Mouse (Mus musculus) myocyte (in vitro differentiated cells): ENCODE results near the gene Ndufa4l2. TPM values are rescaled to one million over a fixed set of nuclear protein-coding genes. Genes with fewer than 3 reads are reported as not detected.

ENCODE experiments used
- H3K27me3 ChIP-seq: one replicate; pipeline ENCODE4 v1.6.1; 2011; ENCODE audit not compliant: control insufficient read depth, insufficient read depth, insufficient read length
- H3K36me3 ChIP-seq: one replicate; pipeline ENCODE4 v1.6.1; 2011; ENCODE audit not compliant: control insufficient read depth, insufficient read depth
- H3K4me2 ChIP-seq: one replicate; pipeline ENCODE4 v1.6.1; 2011; ENCODE audit warnings: low read depth, control low read depth
- H3K4me3 ChIP-seq: one replicate; pipeline ENCODE4 v1.5.1; 2011; ENCODE audit warnings: mild to moderate bottlenecking, control low read depth, moderate library complexity
- H3K79me2 ChIP-seq: one replicate; pipeline ENCODE4 v1.6.1; 2011; ENCODE audit not compliant: control insufficient read depth, insufficient read depth
- H3ac ChIP-seq: one replicate; pipeline ENCODE4 v1.6.1; 2011; ENCODE audit not compliant: control insufficient read depth, insufficient read length
- CEBPB ChIP-seq: IDR thresholded peaks from 2 replicates; pipeline ENCODE4 v1.6.1; 2011; ENCODE audit warnings: mild to moderate bottlenecking, moderate library complexity; ENCODE audit not compliant: poor library complexity, insufficient read depth, severe bottlenecking
- E2F4 ChIP-seq: IDR thresholded peaks from one replicate; pipeline ENCODE4 v1.6.1; 2011; ENCODE audit warnings: mild to moderate bottlenecking, control low read depth, moderate library complexity; ENCODE audit not compliant: insufficient read depth
- MAX ChIP-seq: IDR thresholded peaks from one replicate; pipeline ENCODE4 v1.6.1; 2011; ENCODE audit warnings: low read depth, mild to moderate bottlenecking, control low read depth
- MYOD1 ChIP-seq, 3 experiments: IDR thresholded peaks; one replicate each; pipeline ENCODE4 v1.6.1; 2011; ENCODE audit warnings: control low read depth in 2 of 3, low read depth in 2 of 3, mild to moderate bottlenecking in 2 of 3, moderate library complexity in 1 of 3; ENCODE audit not compliant: insufficient read length in 2 of 3, control insufficient read depth in 1 of 3
- MYOG ChIP-seq, 3 experiments: IDR thresholded peaks; one replicate each; pipeline ENCODE4 v1.6.1; 2011; ENCODE audit warnings: control low read depth in 2 of 3, low read depth in 2 of 3, mild to moderate bottlenecking in 2 of 3; ENCODE audit not compliant: insufficient read length in 2 of 3, control insufficient read depth in 1 of 3, insufficient read depth in 1 of 3
- POLR2A ChIP-seq: IDR thresholded peaks from one replicate; pipeline ENCODE4 v1.6.1; 2011; ENCODE audit warnings: low read depth, mild to moderate bottlenecking, control low read depth, moderate library complexity; ENCODE audit not compliant: insufficient read length
- POLR2AphosphoS2 ChIP-seq: IDR thresholded peaks from one replicate; pipeline ENCODE4 v1.6.1; 2011; ENCODE audit warnings: low read depth, control low read depth; ENCODE audit not compliant: insufficient read length
- REST ChIP-seq: IDR thresholded peaks from one replicate; pipeline ENCODE4 v1.6.1; 2011; ENCODE audit warnings: mild to moderate bottlenecking, control low read depth, moderate library complexity; ENCODE audit not compliant: insufficient read depth, insufficient read length
- SRF ChIP-seq: IDR thresholded peaks from one replicate; pipeline ENCODE4 v1.6.1; 2011; ENCODE audit warnings: low read depth; ENCODE audit not compliant: control insufficient read depth, insufficient read length
- TCF12 ChIP-seq: IDR thresholded peaks from one replicate; pipeline ENCODE4 v1.6.1; 2011; ENCODE audit warnings: mild to moderate bottlenecking, control low read depth; ENCODE audit not compliant: poor library complexity, insufficient read depth, severe bottlenecking
- TCF3 ChIP-seq: IDR thresholded peaks from one replicate; pipeline ENCODE4 v1.6.1; 2011; ENCODE audit warnings: low read depth, control low read depth; ENCODE audit not compliant: insufficient read length
- USF1 ChIP-seq: IDR thresholded peaks from one replicate; pipeline ENCODE4 v1.6.1; 2011; ENCODE audit warnings: low read depth, mild to moderate bottlenecking, control low read depth, moderate library complexity
- polyA plus RNA-seq: library from polyadenylated mRNA; unstranded; fragments of >200 nt; fragmentation: generic; extraction: Trizol; gene quantifications from one replicate; pipeline ENCODE4 v1.2.1, GENCODE M21; 2012; ENCODE audit warnings: missing spikeins

Gene Ndufa4l2
- polyA plus RNA-seq, 1 experiment = 2.9 TPM

- Histone ChIP-seq H3K27me3 (no peaks in the 10 kb centered on the region), H3K4me2 (no peak overlapping the region), H3K79me2 (no peaks in the 10 kb centered on the region), H3K36me3 (peaks cover 21% of the 10 kb centered on the region), H3ac (no peak overlapping the region), H3K4me3 (no peak overlapping the region)
- TF ChIP-seq E2F4 (no peak), POLR2AphosphoS2 (no peak)
Observed at GRCm38 (mm10) chr10:127543916-127544315, 29.1 kb downstream of the Ndufa4l2 start.

GRCm38 (mm10) chr10:127544375-127544774 lies 29.6 kb downstream of the Ndufa4l2 start:
- no peaks in the 10 kb centered on the region for H3K79me2 ChIP-seq
- H3K36me3 ChIP-seq = peaks cover 21% of the 10 kb centered on the region
- H3K4me2 ChIP-seq = no peak overlapping the region
- H3K27me3 ChIP-seq = no peaks in the 10 kb centered on the region
- H3K4me3 ChIP-seq = no peak overlapping the region
- TF ChIP-seq MAX (no peak), POLR2A (no peak), POLR2AphosphoS2 (no peak), MYOD1 (IDR thresholded peaks at IDR 0.05; ENCODE audit: control insufficient read depth in 1 of 3, insufficient read length in 2 of 3, low read depth in 2 of 3) (no peak), CEBPB (no peak), REST (no peak), MYOG (IDR thresholded peaks at IDR 0.05; ENCODE audit: control insufficient read depth in 1 of 3, insufficient read depth in 1 of 3, insufficient read length in 2 of 3, low read depth in 2 of 3) (no peak), TCF12 (no peak), SRF (no peak), TCF3 (no peak), USF1 (no peak), E2F4 (no peak)
- no peak overlapping the region for H3ac ChIP-seq

GRCm38 (mm10) chr10:127546505-127546904 lies 31.7 kb downstream of the Ndufa4l2 start:
- Histone ChIP-seq H3ac (no peak overlapping the region), H3K36me3 (peaks cover 20% of the 10 kb centered on the region), H3K79me2 (no peaks in the 10 kb centered on the region), H3K4me3 (no peak overlapping the region), H3K4me2 (no peak overlapping the region), H3K27me3 (no peaks in the 10 kb centered on the region)
- TF ChIP-seq REST = no peak
- no peak for TF ChIP-seq POLR2A
- TF ChIP-seq MAX = no peak
- TF ChIP-seq MYOG (IDR thresholded peaks at IDR 0.05; ENCODE audit: control insufficient read depth in 1 of 3, insufficient read depth in 1 of 3, insufficient read length in 2 of 3, low read depth in 2 of 3) = no peak
- no peak for TF ChIP-seq E2F4
- TF ChIP-seq POLR2AphosphoS2 = no peak
- TF ChIP-seq TCF12 = no peak
- no peak for TF ChIP-seq CEBPB
- no peak for TF ChIP-seq TCF3
- no peak for TF ChIP-seq USF1
- TF ChIP-seq MYOD1 (IDR thresholded peaks at IDR 0.05; ENCODE audit: control insufficient read depth in 1 of 3, insufficient read length in 2 of 3, low read depth in 2 of 3) = no peak
- no peak for TF ChIP-seq SRF

GRCm38 (mm10) chr10:127548236-127548635 lies 33.5 kb downstream of the Ndufa4l2 start:
- TF ChIP-seq E2F4 (no peak), POLR2AphosphoS2 (peak; percentile 41)
- Histone ChIP-seq H3ac (no peak overlapping the region), H3K4me3 (no peak overlapping the region), H3K27me3 (no peaks in the 10 kb centered on the region), H3K36me3 (peaks cover 17% of the 10 kb centered on the region), H3K4me2 (no peak overlapping the region), H3K79me2 (no peaks in the 10 kb centered on the region)

- Histone ChIP-seq H3K4me3 (no peak overlapping the region), H3K36me3 (peaks cover 14% of the 10 kb centered on the region), H3K27me3 (no peaks in the 10 kb centered on the region), H3ac (no peak overlapping the region), H3K4me2 (no peak overlapping the region), H3K79me2 (no peaks in the 10 kb centered on the region)
- TF ChIP-seq MAX (no peak), MYOG (IDR thresholded peaks at IDR 0.05; ENCODE audit: control insufficient read depth in 1 of 3, insufficient read depth in 1 of 3, insufficient read length in 2 of 3, low read depth in 2 of 3) (no peak), USF1 (no peak), POLR2A (no peak), CEBPB (no peak), TCF12 (no peak), SRF (no peak), E2F4 (no peak), TCF3 (no peak), POLR2AphosphoS2 (no peak), MYOD1 (IDR thresholded peaks at IDR 0.05; ENCODE audit: control insufficient read depth in 1 of 3, insufficient read length in 2 of 3, low read depth in 2 of 3) (no peak), REST (no peak)
Observed at GRCm38 (mm10) chr10:127549892-127550291, 35.1 kb downstream of the Ndufa4l2 start.
